Mouse (Mus musculus): ENCODE results near the gene Nptxr.
"Not testable (repeated sequence)": the region's sequence is repeated elsewhere in the genome, so short reads cannot be mapped to it uniquely, and the experiment has no call there.

The Nptxr gene

DNA sequence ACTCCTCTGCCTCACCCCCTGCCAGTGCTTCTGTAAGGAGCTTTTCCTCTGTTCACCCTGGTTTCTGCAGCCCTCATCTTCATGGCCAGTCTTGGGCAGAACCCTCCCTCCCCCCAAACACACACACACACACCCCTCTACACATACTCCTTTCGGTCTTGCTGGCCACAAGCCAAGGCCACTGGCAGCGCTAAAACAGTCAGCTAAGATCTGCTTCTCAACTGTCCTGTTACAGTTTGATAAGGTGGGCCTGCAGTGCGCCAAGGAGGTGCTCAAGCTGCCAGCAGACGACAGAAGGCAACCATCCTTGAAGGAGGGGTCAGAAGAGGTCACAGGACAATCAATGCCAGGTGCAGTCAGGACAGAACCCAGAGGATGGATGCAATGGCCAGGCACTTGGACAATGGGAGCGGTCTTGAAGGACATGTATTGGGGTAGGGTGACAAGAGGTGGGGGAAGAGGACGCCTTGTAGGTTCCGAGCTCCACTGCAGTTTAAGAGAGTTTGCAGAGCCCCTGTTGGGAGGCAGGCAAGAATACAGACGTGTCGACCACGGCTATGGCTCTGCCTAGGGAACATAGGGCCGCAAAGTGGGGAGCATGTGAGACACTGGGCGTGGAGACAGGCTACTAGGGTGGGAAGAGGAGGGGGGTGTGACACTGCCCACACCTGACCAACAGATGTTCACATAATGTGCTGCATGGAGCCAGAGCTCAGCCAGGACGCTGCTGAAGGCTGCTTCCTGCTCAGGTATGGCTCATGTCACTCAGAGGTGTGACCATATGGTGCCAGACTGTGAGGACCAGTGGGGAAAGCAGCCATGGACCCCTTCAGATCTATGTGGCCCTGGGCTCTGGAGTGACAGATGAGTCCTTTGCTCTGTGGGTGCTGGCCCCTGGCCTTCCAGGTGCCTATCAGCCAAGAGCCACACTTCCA lies 18.0 kb upstream of the Nptxr start:
- DNase-seq (ENCODE audit: low spot score in 2 of 2) = peak in 1 of 2 experiments; percentile 57

DNA sequence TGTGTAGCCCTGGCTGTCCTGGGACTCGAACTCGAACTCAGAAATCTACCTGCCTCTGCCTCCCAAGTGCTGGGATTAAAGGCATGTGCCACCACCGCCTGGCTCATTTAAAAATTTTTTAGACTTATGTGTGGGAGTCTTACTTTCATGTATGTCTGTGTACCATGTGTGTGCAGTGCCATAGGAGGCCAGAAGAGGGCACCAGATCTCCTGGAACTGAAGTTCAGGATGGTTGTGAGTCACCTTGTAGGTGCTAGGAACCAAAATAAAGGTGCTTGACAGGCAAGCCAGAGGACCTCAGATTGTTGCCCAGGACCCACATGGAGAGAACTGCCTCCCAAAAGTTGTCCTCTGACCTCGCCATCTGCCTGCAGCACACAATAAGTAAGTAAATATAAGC lies 13.8 kb upstream of the Nptxr start:
- DNase-seq (ENCODE audit: low spot score in 2 of 2) = peak in 1 of 2 experiments; percentile 18

DNA sequence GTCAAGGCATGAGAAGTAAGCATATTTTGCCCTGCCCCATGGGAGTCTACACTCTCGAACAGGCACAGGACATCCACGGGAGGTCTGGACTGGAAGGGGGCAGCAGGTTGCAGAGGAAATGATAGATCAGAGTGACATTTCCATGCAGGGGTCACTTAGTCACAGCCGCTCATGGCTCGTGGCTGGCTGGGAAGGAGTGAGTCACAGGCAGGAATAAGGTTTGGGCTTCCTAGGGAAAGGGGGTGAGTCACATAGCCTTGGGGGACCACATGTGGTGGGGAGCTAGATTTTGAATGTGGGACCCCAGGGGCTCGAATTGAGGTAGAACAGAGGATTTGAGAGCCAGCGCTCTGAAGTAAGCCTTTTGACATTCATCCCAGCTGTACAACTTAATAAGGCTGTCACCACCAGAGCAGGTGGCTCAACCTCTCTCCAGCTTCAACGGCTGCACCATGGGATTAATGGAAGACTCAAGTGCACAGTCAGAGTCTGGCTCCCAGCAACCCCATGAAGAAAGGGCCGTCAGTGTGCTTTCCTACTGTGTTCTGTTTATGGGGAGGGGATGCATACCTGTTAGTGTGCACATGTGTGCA lies 9.2 kb upstream of the Nptxr start:
- DNase-seq (ENCODE audit: low spot score in 2 of 2) = no peak

DNA sequence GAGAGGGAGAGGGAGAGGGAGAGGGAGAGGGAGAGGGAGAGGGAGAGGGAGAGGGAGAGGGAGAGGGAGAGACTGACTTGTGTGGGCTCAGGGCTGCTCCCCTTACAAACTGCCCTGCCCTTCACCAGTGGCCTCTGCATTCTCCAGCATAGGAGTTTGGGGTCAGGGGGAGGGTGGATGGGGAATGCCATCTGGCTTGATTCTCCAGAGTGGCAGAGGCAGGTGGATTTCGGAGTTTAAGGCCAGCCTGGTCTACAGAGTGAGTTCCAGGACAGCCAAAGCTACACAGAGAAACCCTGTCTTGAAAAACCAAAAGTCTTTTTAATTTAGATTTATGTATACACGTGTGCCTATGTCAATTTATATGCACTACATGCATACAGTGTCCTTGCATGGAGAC lies 8.3 kb upstream of the Nptxr start:
- DNase-seq (ENCODE audit: low spot score in 2 of 2) = not testable (repeated sequence)

DNA sequence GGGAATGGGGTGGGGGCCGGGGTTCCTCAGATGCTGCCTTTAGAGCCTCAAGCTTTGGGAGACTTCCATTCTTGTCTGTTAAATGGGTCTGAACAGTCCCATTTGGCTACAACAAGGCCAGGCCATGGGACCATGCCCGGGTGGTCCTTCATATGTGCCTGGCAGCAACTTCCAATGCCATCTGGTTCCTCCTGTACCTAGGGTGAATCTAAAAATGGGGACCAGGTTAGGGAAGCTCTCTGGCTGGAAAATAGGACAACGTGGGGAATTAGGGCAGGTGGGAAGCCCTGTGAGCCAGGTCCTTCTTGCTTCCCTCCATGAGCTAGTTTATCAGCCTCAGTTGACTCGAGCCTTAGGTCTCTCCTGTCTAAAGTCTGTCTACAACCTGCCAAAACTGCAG lies 6.4 kb upstream of the Nptxr start:
- no peak for DNase-seq (ENCODE audit: low spot score in 2 of 2)

DNA sequence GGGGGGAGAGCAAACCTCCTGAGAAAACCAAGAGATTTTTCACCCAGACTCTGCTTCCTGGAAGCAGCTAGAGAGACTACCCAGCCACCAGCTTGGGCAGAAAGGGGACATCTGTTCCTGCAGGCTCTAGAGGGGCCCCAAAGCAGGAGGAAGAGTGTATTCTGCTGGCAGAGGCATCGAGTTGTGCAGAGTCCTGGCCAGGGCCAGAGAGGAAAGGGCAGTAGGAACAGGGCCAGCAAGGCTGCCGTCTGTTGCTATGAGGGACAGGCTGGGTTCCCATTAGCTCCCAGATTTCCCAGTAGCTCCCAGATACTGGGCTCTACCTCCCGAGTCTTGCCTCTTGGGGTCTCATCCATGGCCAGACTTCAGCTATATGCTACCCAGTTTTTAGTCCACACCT lies 5.5 kb upstream of the Nptxr start:
- DNase-seq (ENCODE audit: low spot score in 2 of 2) = peak; percentile 25 to 26

DNA sequence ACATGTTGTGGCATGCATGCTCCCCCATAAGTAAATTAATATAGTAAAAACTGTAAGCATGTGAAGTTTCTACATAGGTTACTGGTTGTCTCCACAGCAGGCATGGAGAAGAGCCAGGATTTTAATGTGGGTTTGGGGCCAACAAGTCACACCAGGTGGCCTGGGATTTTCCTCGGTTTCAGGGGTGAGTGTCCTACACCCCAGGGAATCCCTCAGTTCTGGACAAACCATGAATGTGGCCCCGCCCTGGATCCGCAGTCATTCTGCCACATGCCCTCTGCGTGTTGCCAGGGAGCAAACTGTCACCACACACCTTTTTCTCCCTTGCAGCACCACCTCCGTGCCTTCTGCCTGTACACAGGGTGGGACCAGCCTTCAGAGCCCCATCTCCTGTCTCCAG lies 4.1 kb upstream of the Nptxr start:
- DNase-seq (ENCODE audit: low spot score in 2 of 2) = peak in 1 of 2 experiments; percentile 22

DNA sequence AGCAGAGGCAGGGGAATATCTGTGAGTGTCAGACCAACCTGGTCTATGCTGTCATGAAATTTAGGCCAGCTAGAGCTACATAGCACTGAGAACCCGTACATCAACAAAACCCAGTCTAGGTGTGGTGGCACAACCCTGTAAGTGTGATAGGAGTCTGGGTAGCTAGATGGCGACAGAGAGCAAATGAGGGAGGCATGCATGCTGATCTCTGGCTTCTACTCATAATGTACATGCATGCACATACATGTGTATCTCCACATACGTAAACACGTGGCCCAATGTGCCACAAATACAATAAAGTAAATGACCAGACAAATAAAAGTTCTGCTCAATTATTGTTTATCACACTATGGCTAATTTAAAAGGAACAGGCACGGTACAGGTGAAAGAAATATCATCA lies 3.5 kb upstream of the Nptxr start:
- DNase-seq (ENCODE audit: low spot score in 2 of 2) = peak; percentile 59 to 73

DNA sequence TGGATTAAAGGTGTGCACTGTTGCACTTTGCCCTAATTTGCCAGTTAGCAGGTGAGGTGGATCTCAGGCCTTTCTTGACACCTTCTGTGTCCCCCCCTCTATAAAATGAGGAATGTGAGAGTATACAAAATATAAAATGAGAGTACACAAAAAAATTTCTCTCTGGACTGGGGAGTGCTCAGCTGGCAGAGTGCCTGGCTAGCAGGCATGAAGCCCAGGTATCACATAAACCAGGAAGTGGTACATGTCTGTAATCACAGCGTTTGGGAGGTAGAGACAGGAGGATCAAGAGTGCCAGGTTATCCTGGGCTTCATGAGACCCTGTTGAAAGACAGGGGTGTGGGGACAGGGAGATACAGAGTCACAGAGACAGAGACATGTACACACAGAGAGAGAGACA lies 2.5 kb upstream of the Nptxr start:
- DNase-seq (ENCODE audit: low spot score in 2 of 2) = no peak

DNA sequence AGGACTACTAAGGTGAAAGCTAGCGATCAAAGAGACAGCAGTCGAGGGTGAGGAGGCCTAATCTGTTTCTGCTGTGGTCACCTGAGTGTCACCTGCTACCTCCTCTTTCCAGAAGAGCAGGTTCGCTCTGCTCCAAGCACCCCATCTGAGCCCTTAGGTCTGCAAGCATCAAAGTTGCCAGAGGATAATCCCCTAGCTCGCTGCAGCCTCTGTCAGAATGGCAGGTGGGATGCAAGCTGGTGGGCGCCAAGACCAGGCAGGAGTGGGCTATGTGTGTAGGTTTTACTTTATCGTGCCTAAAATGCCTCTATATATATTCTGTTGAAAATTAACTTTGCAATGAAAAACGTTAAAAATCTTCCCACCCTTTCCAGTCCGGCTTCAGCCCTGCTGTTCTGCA lies 680 bp upstream of the Nptxr start:
- peak in 1 of 2 experiments; percentile 51 for DNase-seq (ENCODE audit: low spot score in 2 of 2)

DNA sequence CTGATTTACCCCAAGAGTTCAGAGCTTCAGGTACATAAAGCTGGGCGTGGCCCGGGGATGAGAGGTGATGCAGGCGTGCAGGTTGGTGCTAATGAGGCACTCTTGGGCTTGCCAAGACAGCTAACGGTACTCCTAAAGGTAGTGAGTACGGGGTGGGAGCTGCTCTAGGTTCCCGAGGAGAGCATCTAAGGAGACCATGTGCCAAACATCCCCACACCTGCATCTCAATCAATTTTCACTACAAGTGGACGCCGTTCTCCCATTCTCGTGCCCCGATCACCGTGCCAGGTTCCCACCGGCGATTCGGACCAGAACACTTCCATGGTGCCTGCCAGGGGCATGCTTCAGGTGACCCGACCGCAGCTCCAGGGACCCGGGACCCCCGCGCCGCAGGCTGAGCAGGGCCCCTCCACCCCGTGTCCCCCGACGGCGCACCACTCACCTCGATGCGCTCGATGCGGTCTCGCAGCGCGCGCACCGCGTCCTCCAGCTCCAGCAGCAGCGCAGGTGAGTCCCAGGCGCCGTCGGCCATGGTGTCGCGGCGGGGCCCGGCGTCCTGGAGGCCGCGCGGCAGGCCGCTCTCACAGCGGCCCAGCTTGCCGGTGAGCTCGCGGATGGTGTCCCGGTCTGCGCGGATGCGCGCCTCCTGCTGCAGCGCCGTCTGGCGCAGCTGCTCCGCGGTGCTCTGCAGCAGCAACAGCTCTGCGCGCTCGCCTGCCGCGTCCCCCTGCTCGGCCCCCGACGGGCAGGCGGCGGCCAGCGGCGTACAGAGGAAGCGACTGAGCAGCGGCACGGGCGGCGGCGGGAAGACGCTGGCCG lies 824 bp downstream of the Nptxr start:
- DNase-seq (ENCODE audit: low spot score in 2 of 2) = peak in 1 of 2 experiments; percentile 49

DNA sequence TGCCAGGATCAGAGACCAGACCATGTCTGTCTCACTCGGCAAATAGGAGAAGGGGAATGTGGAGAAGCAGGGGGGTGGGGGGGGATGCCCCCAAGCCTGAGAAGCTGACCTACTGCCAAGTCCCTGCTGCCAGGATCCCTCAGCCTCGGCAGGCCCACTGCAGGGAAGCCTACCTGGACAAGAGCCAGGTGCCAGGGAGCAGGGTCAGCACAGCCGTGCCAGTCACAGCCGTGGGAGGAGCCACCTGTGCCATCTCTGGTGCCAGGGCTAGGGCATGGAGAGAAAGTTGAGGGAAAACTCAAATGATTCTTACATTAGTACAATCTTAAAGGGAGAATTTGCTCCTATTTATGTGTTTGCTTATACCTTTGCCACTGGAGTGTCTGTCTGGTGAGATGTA lies 2.3 kb downstream of the Nptxr start:
- DNase-seq (ENCODE audit: low spot score in 2 of 2) = peak in 1 of 2 experiments; percentile 55

DNA sequence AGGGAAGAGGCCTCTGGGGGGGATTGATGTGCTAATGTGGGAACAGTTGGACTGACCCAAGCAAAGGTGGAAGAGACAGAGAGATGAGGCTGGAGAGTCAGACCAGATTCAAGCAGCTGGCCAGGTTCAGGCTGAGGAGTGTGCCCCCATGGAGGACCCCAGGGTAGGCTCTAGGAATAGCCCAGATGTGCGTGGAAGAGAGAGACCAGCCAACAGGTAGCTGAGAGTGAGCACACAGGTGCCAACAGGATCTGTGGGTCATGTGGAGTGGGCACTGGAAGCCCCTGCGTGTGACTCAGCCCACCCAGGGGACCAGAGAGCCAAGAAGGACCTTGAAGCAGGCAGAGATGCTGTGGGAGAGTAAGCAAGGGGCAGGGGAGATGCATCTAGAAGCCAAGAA lies 2.9 kb downstream of the Nptxr start:
- no peak for DNase-seq (ENCODE audit: low spot score in 2 of 2)

DNA sequence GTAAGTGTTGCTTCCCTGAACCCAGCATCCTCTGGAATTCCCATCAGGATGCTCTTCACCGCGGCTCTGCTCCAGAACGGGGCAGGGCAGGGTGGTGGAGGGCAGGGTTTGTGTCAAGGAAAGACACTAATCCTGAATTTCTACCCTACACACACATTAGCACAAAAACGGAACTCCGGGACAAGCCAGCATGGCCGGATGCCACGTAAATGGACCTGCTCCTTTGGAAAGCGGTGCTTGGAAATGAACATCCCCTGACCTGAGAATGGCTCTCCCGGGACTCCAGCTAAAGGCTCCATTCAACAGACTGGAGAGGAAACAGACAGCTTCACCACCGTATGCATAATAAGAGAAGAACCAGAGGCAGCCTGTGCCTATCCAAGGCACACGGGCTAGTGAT lies 3.9 kb downstream of the Nptxr start:
- no peak for DNase-seq (ENCODE audit: low spot score in 2 of 2)

DNA sequence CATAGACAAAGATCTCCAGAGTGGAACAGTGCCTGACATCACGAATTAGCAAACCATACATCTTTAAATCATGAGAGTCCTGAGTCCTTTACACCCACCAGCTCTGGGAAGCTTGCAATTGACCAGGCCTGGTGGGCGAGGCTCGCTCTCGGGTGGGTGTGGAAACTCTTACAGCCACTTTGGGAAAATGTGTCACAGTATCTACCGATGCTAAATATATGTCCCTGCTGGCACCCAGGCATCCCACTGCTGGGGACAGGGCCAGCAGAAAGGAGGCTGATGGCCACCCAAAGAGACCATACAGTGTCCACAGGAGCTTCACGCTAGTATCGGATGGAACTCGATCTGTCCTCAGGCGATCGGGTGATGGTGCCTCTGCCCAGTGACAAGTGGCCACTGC lies 6.0 kb downstream of the Nptxr start:
- DNase-seq (ENCODE audit: low spot score in 2 of 2) = no peak

DNA sequence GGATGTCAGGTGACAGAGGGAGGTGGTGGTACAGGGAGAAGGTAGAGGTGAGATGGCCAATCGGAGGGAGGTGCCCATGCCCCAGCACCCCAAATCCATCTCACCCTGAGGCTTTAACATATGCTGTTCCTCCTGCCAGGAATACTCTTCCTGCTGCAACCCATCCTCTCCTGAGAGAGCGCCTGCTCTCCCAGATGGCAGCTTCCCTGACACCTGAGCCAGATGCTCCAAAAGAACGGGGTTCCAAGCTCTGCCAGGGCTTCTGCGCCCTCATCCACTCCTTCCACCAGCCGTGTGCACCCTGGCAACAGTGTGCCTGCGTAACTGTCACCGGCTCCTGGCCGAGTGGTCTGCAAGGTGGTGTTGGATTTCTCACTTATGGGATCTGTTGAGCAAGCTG lies 6.9 kb downstream of the Nptxr start:
- peak in 1 of 2 experiments; percentile 39 for DNase-seq (ENCODE audit: low spot score in 2 of 2)

DNA sequence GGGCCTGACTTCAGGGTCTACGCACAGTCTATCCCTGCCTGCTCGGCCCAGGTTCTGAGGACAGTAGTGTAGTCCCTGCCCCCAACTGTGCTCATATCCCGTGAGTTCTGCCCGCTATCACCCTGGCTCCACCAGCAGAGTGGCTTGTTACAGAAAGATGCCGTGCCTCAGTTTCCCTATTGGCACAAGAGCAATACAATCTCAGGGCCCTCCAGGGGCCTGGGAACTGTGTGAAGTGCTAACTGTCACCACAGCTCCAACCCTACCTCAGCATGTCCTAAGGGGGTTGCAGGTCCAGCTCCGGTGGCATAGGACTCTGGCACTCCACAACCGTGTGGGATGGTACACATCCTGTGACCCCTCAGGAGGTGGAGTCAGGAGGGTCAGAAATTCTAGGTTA lies 7.5 kb downstream of the Nptxr start:
- DNase-seq (ENCODE audit: low spot score in 2 of 2) = peak in 1 of 2 experiments; percentile 43

DNA sequence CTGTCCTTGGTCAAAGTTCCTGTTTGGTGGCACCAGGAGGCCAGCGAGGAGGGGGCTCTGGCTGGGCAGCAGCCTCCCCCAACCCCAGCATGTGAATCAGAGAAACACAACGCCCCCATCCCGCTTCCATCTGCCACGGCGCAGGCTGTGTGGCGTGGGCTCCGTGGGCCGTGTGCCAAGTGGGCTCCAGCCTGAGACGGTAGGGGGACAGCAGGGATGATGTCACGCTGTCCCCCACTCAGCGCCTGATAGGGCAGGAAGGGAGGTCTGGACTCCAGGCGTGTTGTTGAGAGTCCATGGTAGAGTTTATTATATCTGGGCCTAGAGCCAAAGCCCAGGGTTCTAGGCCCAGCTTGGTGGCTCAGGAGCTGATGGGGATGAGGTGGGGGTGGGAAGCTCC lies 8.3 kb downstream of the Nptxr start:
- peak; percentile 87 to 89 for DNase-seq (ENCODE audit: low spot score in 2 of 2)

DNA sequence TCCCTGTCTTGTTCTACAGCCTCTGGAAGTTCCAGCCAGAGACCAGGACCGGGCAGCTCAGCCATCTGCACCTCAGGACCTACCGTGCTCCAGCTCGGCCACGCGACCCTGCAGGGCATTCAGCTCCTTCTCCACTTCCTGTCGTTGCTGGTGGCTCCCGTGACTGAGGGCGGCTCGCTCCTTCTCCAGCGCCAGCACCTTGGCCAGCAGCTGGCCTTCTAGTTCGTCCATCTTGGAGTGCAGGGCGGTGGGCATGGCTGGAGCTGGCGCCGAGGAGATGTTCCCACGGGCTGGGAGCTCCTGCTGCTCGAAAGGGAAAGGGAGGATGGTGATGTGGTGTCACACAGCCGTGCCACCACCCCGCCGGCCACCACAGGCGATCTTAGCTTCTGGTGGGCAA lies 10.4 kb downstream of the Nptxr start:
- DNase-seq (ENCODE audit: low spot score in 2 of 2) = no peak

DNA sequence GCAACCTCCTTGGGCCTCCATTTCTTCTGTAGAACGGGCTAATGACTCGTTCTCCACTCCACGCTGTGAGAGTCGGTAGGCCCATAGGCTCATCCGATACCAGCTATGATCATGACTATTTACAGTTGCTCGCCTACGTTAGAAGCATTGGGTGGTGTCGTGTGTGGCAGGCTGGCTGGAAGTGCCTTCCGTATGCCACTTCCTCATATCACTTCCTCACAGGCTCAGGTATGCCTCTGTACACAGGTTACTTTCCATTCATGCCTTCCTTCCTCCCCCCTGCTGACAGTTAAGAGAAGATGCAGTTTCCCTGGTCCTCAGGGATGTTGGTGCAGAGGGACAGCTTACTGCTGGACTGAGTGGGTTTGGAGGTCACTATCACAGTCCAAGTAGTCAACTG lies 11.5 kb downstream of the Nptxr start:
- no peak for DNase-seq (ENCODE audit: low spot score in 2 of 2)

DNA sequence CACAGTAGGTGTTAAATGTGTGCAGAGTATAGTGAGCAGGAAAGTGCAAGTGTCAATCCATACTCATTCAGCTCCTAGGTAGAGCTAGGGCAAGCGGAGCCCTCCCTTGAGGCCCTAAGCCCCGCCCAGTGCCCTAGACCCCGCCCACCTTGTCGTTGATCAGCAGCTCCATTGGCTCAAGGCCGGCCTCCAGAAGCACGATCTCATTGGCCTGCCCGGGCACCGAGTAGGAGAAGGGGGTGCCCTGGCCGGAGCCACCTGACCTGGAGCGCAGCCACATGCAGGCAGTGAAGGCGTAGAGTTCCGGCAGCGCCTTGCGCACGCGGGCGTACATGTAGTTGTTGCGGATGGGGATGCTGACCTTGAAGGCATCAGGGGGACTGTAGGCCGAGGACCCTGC lies 12.1 kb downstream of the Nptxr start:
- DNase-seq (ENCODE audit: low spot score in 2 of 2) = peak in 1 of 2 experiments; percentile 51

DNA sequence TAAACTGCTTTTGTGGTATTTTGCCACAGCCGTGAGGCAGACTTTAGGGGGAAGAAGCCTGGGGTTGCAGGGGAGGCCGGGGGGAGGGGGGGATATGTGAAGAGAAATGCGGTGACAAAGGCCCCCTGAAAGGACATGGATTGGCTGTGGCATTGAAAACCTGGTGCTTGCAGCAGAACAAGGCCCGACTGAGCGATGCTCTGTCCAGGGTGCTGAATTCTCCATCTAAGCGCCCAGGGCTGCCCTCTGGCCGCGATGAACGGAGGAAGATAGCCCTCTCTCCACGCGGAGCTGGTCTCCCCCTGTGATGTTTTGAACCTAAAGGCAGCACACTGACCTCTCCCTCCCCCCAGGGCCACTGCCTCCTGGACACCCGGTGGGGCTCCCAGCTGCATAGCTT lies 13.1 kb downstream of the Nptxr start:
- no peak for DNase-seq (ENCODE audit: low spot score in 2 of 2)
